Mouse (Mus musculus): ENCODE measurements at regions not wholly inside any gene's neighbourhood (a gene's known extent, or its start where the extent isn't known, plus 50 kb on each side); places are given as distances from the start of the nearest gene placed in this dataset.

DNA sequence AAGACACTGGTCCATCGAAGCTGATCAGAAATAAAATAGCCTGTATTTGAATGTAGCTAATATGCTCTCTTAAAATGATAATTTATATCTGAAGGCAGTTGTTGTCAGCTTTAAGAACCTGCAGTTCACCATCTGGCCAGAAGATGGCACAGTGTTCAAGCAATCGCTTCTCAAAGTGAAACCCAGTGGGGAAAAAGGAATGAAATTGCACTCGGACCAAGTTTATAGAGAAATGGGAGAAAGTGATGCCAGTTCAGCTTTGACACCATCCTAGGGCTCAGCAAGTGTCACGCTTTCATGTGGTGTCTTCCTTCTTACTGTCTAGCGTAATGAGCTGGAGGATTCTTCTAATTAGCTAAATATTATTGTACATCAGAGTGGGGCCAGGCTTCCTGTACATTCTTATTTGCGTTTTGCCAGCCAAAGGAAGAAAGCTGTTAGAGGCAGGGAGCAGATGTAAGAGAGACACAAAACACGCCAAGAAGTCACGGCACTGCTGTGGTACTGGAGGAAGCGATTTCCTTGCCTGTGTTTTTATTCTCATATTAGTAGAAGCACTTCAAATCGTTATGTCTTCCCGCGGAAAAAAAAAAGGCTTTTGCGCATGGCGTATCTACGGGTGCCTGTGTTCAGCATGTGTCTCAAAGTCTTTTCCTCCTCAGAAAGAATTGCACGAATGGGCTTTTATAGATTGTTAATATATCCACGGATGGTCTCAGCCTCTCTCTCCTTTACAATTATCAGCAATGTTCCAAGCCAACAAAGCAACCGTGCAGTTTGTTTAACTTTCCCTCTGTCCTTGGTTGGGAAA is 237.1 kb downstream of the Gm765 start:
- peak; percentile 78; the same call in 1 of the 2 replicates for TF ChIP-seq CTCF (IDR thresholded peaks at IDR 0.05; ENCODE audit: borderline replicate concordance, extremely low read depth, insufficient read depth, insufficient read length)
- no peak for TF ChIP-seq POLR2A (IDR thresholded peaks at IDR 0.05; ENCODE audit: borderline replicate concordance, extremely low read depth, insufficient read depth, insufficient read length, poor library complexity, severe bottlenecking)
- peak; percentile 91 for DNase-seq (ENCODE audit: low read depth)

DNA sequence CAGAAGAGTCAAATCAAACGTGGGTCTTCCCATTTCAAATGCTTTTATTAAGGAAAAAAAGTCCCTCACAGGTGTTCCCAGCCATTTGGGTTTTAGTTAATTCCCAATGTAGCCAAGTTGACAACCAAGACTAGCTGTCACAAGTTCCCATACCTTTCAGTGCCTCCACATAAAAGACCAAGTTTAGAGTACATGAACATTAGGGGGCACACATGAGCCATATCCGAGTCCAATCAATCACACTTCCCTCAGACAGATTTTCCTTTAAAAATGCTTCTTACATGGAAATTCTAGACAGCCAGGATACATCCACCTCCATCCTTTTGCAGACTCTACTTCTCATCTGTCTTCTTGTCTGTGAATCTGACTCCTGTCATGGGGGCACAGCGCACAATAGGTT is 238.1 kb downstream of the Gm765 start:
- no peak for DNase-seq (ENCODE audit: low read depth)
- no peak for TF ChIP-seq CTCF (IDR thresholded peaks at IDR 0.05; ENCODE audit: borderline replicate concordance, extremely low read depth, insufficient read depth, insufficient read length)
- TF ChIP-seq POLR2A (IDR thresholded peaks at IDR 0.05; ENCODE audit: borderline replicate concordance, extremely low read depth, insufficient read depth, insufficient read length, poor library complexity, severe bottlenecking) = no peak

DNA sequence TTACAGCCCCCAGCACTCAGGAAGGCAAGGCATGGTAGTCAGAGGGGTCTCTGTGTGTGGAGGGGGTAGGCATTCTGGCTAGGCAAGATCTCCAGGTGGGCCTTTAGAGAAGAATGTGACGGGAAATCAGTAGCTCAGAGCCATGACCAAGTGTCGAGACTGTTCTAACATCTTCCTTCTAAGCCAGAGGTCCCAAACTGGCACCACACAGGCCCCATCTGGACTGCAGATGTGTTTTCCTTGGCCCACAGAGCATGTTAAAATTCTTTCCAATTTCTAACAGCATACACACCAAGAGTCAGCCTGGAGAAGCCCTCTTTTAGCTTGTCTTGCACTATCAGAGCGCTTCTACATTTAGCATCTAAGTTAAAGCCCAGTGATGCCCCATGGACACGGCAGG is 241.5 kb downstream of the Gm765 start:
- no peak for DNase-seq (ENCODE audit: low read depth)
- no peak for TF ChIP-seq CTCF (IDR thresholded peaks at IDR 0.05; ENCODE audit: borderline replicate concordance, extremely low read depth, insufficient read depth, insufficient read length)
- no peak for TF ChIP-seq POLR2A (IDR thresholded peaks at IDR 0.05; ENCODE audit: borderline replicate concordance, extremely low read depth, insufficient read depth, insufficient read length, poor library complexity, severe bottlenecking)

DNA sequence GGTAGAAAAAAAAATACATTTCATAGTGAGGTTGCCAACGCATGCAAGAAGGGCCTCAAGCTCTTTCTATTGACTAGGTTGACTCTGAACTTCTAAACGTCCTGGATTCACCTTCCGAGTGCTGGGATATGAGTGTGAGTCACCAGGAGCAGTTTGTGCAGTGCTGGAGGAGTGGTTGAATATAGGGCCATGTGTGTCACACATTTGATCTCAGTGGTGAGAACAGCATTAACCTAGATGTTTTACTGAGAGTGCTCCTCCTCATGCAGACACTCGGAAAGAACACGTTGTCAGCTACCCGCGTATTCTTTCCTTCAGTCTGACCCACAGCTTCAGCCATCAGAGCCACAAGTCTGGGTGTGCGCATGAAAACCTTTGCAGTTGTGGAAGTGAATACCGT is 243.4 kb downstream of the Gm765 start:
- TF ChIP-seq POLR2A (IDR thresholded peaks at IDR 0.05; ENCODE audit: borderline replicate concordance, extremely low read depth, insufficient read depth, insufficient read length, poor library complexity, severe bottlenecking) (no peak), CTCF (IDR thresholded peaks at IDR 0.05; ENCODE audit: borderline replicate concordance, extremely low read depth, insufficient read depth, insufficient read length) (no peak)
- DNase-seq (ENCODE audit: low read depth) = no peak

DNA sequence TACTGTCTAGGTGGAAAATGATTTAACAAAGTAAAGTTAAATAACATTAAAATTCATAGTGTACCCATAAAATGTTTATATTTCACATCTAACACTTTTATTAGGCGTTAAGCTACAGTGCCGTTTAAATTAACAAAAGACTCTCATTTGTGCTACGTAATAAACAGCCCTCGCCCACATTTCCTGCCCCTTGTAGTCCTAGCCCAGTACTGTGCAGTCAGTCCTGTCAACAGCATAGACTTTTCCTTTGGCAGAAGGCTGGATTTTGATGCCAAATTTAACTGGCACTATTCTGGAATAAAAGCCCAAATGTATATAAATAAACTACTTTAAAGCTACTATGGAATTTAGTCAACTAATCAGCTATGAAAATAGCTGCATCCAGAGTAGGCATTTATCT is 247.3 kb downstream of the Gm765 start:
- TF ChIP-seq CTCF (IDR thresholded peaks at IDR 0.05; ENCODE audit: borderline replicate concordance, extremely low read depth, insufficient read depth, insufficient read length) (no peak), POLR2A (IDR thresholded peaks at IDR 0.05; ENCODE audit: borderline replicate concordance, extremely low read depth, insufficient read depth, insufficient read length, poor library complexity, severe bottlenecking) (no peak)
- no peak for DNase-seq (ENCODE audit: low read depth)

DNA sequence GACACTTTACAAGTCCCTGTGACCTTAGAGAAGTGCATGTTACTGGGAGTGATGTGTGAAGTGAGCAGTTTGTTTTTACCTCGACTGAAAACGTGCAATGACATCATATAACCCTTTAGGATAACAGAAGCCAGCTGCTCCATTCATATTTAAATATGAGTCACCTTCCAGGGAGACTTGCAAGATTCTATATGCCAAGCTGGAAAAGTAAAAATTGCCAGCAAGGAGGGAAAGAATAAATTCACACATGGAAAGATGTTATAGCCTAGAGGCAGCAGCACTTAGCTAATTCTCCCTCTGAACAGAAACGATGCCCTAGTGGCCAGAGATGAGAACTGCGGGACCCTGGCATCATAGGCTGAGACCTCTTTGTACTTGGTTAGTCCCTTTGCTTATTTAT is 253.4 kb downstream of the Gm765 start:
- TF ChIP-seq CTCF (IDR thresholded peaks at IDR 0.05; ENCODE audit: borderline replicate concordance, extremely low read depth, insufficient read depth, insufficient read length) = peak; percentile 67; the same call in 1 of the 2 replicates
- TF ChIP-seq POLR2A (IDR thresholded peaks at IDR 0.05; ENCODE audit: borderline replicate concordance, extremely low read depth, insufficient read depth, insufficient read length, poor library complexity, severe bottlenecking) = no peak
- DNase-seq (ENCODE audit: low read depth) = peak; percentile 69

DNA sequence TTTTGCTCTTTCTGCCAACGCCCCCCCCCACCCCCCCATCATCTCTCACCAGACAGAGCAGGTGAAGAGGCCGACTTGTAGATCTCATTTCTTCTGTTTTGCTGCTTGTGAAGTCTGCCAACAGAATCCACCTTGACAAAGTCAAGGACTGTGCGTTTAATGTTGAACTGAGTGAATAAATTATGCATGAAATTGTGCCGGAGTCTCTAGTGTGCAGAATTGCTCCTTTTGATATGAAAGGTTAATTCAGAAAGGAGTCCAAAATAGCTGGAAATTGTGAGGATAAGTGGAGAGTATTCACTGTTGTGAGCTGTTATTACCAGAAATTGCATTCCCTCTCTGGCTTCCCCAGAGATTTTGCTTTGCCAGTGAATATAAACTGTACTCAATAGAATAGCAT is 262.5 kb downstream of the Gm765 start:
- DNase-seq (ENCODE audit: low read depth) = peak; percentile 78
- TF ChIP-seq POLR2A (IDR thresholded peaks at IDR 0.05; ENCODE audit: borderline replicate concordance, extremely low read depth, insufficient read depth, insufficient read length, poor library complexity, severe bottlenecking) = no peak
- TF ChIP-seq CTCF (IDR thresholded peaks at IDR 0.05; ENCODE audit: borderline replicate concordance, extremely low read depth, insufficient read depth, insufficient read length) = no peak
